In the genomic region with DNA sequence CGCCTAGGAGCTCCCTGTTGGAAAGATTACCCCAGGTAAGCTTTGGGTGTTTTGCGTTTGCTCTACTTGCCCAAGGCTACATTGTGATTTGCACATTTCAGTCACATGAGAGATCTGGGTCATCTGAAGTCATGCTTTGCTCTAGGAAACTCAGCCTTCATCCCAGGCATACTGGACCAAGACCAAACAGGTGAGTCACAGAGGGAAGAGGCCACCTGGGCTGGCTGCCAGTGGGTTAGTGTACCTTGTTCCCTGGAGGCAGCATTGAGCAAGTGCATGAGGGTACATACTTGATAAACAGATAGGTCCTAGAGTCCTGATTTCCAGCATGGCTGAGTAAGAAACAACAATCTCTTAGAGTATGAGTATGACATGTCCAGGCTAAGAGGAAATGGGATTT, we compare ENCODE assay signal across 11 mouse cellular contexts.
DNase-seq lines count a peak whose midpoint lies in the region; ATAC-seq and TF ChIP-seq lines count a peak whose summit lies in the region.
"Had no signal": no experiment of that assay in that cellular context is flagged by ENCODE, and none has a peak within 500 bp of the region (broad histone marks: within the 10 kb centered on the region; RNA-seq: fewer than 3 reads in every experiment).

No protein-coding gene starts in this region.

- H3K4me2 ChIP-seq in liver, embryonic 12.5 days: no peak overlapping the region
- H3K4me2 ChIP-seq in hindbrain, embryonic 13.5 days: no peak overlapping the region
- H3K4me2 ChIP-seq: limb, embryonic 15.5 days had no signal

- WGBS in liver, adult 2 months: 18% methylated on average over 2 of the region's 2 CpGs
- WGBS in liver, embryonic 12.5 days (ENCODE audit: insufficient replicate concordance): 74% methylated on average over 2 of the region's 2 CpGs
- WGBS in hindbrain, embryonic 13.5 days: 91% methylated on average over 2 of the region's 2 CpGs

- peaks cover 4% of the 10 kb centered on the region for H3K4me1 ChIP-seq in liver, adult 2 months (ENCODE audit: control insufficient read depth, insufficient read depth, low read length)
- H3K4me1 ChIP-seq in liver, embryonic 12.5 days: no peaks in the 10 kb centered on the region
- H3K4me1 ChIP-seq in hindbrain, embryonic 13.5 days (replicated peaks): no peaks in the 10 kb centered on the region
- H3K4me1 ChIP-seq: limb, embryonic 15.5 days had no signal

- DNase-seq in liver, adult 2 months (ENCODE audit: extremely low read depth, low read depth, low spot score): peak; percentile 99
- DNase-seq in cerebellum, adult 18-20 months: peak; percentile 59 to 60
- peak; percentile 68 for DNase-seq in kidney, adult 9 months
- DNase-seq in lung, postnatal 25 days (ENCODE audit: low spot score): peak; percentile 58
- no peak for DNase-seq in ovary, postnatal 14 days (ENCODE audit: low spot score)
- no peak for DNase-seq in heart, adult 9 months (ENCODE audit: low spot score in 2 of 2)
- DNase-seq: gastrocnemius, postnatal 14 days had no signal

- TF ChIP-seq CTCF in liver, adult 2 months (IDR thresholded peaks at IDR 0.05; ENCODE audit: low read depth, low read length): no peak

- H3K79me2 ChIP-seq in liver, adult 2 months (ENCODE audit: control insufficient read depth, insufficient read depth, low read length): no peaks in the 10 kb centered on the region

- no peak overlapping the region for H3K4me3 ChIP-seq in liver, adult 2 months (ENCODE audit: insufficient read depth, low read depth, low read length)
- no peak overlapping the region for H3K4me3 ChIP-seq in liver, embryonic 12.5 days
- no peak overlapping the region for H3K4me3 ChIP-seq in hindbrain, embryonic 13.5 days
- H3K4me3 ChIP-seq: limb, embryonic 15.5 days had no signal

- no peaks in the 10 kb centered on the region for H3K27me3 ChIP-seq in liver, adult 2 months (ENCODE audit: control insufficient read depth, insufficient read depth, low read length)
- no peaks in the 10 kb centered on the region for H3K27me3 ChIP-seq in liver, embryonic 12.5 days (replicated peaks)
- H3K27me3 ChIP-seq in hindbrain, embryonic 13.5 days: no peaks in the 10 kb centered on the region
- H3K27me3 ChIP-seq: limb, embryonic 15.5 days had no signal

- no peak for ATAC-seq in liver, embryonic 12.5 days
- ATAC-seq in hindbrain, embryonic 13.5 days (ENCODE audit: low FRiP score): no peak
- ATAC-seq: midbrain, embryonic 16.5 days had no signal

- no peak overlapping the region for H3K9ac ChIP-seq in liver, adult 2 months (ENCODE audit: low read depth, low read length)
- H3K9ac ChIP-seq in liver, embryonic 12.5 days: no peak overlapping the region
- no peak overlapping the region for H3K9ac ChIP-seq in hindbrain, embryonic 13.5 days
- H3K9ac ChIP-seq: limb, embryonic 15.5 days had no signal

- TF ChIP-seq POLR2A in liver, adult 2 months (IDR thresholded peaks at IDR 0.05; ENCODE audit: extremely low read depth, insufficient read depth, low read length): no peak

- H3K9me3 ChIP-seq in liver, embryonic 12.5 days (replicated peaks): no peaks in the 10 kb centered on the region
- no peaks in the 10 kb centered on the region for H3K9me3 ChIP-seq in hindbrain, embryonic 13.5 days
- H3K9me3 ChIP-seq: limb, embryonic 15.5 days had no signal

- no peak overlapping the region for H3K27ac ChIP-seq in liver, adult 2 months (replicated peaks; ENCODE audit: insufficient read depth, low read depth, low read length)
- H3K27ac ChIP-seq in liver, embryonic 12.5 days: no peak overlapping the region
- no peak overlapping the region for H3K27ac ChIP-seq in hindbrain, embryonic 13.5 days
- H3K27ac ChIP-seq: limb, embryonic 15.5 days had no signal

- no peaks in the 10 kb centered on the region for H3K36me3 ChIP-seq in liver, adult 2 months (ENCODE audit: control insufficient read depth, insufficient read depth, low read length)
- H3K36me3 ChIP-seq in liver, embryonic 12.5 days: no peaks in the 10 kb centered on the region
- H3K36me3 ChIP-seq in hindbrain, embryonic 13.5 days: no peaks in the 10 kb centered on the region
- H3K36me3 ChIP-seq: limb, embryonic 15.5 days had no signal

Comparison
In these comparisons a context has a peak if more than half of its experiments do, and no peak if none do; other contexts are left out.
1. DNase-seq: peak in liver, adult 2 months (single experiment), cerebellum, adult 18-20 months (2 of 2), kidney, adult 9 months (single experiment) and lung, postnatal 25 days (single experiment); none in ovary, postnatal 14 days (single experiment) and heart, adult 9 months (0 of 2).